Mouse (Mus musculus) lung, embryonic 16.5 days (tissue): Measurements from ENCODE around the gene Slc16a3. TPM values are rescaled to one million over a fixed set of nuclear protein-coding genes. Genes with fewer than 3 reads are reported as not detected.
A peak's percentile ranks its signal among the peaks of the same experiment; 100 is the strongest.

Experiments used
- ATAC-seq: fragments of 200-750 bp; cut with Nextera tagmentation; 2 replicates; pipeline ENCODE4 v1.8.0; 2017; ENCODE audit warnings: low read depth, mild to moderate bottlenecking, moderate library complexity
- H3K27ac ChIP-seq: fragments of 300-500 bp; sonication (generic); 2 replicates; pipeline ENCODE4 v1.5.1; 2014; ENCODE audit warnings: mild to moderate bottlenecking, control low read depth, low read length
- H3K27me3 ChIP-seq: fragments of 300-500 bp; sonication (generic); 2 replicates; pipeline ENCODE4 v1.6.1; 2014; ENCODE audit warnings: low read depth, low read length, mixed read lengths; ENCODE audit not compliant: control insufficient read depth, insufficient read depth
- H3K36me3 ChIP-seq: fragments of 300-500 bp; sonication (generic); 2 replicates; pipeline ENCODE4 v1.6.1; 2014; ENCODE audit warnings: low read length; ENCODE audit not compliant: control insufficient read depth, insufficient read depth
- H3K4me1 ChIP-seq: fragments of 300-500 bp; sonication (generic); replicated peaks from 2 replicates; pipeline ENCODE4 v1.6.1; 2014; ENCODE audit warnings: low read length, mixed read lengths; ENCODE audit not compliant: control insufficient read depth, insufficient read depth
- H3K4me2 ChIP-seq: fragments of 300-500 bp; sonication (generic); 2 replicates; pipeline ENCODE4 v1.6.1; 2014; ENCODE audit warnings: low read depth, low read length, control low read depth
- H3K4me3 ChIP-seq: fragments of 300-500 bp; sonication (generic); 2 replicates; pipeline ENCODE4 v1.5.1; 2014; ENCODE audit warnings: mild to moderate bottlenecking, low read length, control low read depth
- H3K9ac ChIP-seq: fragments of 300-500 bp; sonication (generic); 2 replicates; pipeline ENCODE4 v1.6.1; 2014; ENCODE audit warnings: low read length, control low read depth
- H3K9me3 ChIP-seq: fragments of 300-500 bp; sonication (generic); 2 replicates; pipeline ENCODE4 v1.6.1; 2016; ENCODE audit warnings: low read length; ENCODE audit not compliant: control insufficient read depth
- whole genome bisulfite sequencing: fragments of 180-500 bp; shearing (Covaris S2); extraction: QIAGEN DNeasy Blood & Tissue Kit; methylation state at CpG from one replicate; pipeline ENCODE4 v1.1.7; 2014; 5-methylcytosine and 5-hydroxymethylcytosine counted together
- polyA plus RNA-seq: library from polyadenylated mRNA; unstranded; fragments of >200 nt; fragmentation: Nextera tagmentation; extraction: Ambion mirVana; gene quantifications from 2 replicates; pipeline ENCODE4 v1.2.1, GENCODE M21; 2015

The Slc16a3 gene
- polyA plus RNA-seq, 1 experiment from 2014 or later = 62.5 TPM

DNA sequence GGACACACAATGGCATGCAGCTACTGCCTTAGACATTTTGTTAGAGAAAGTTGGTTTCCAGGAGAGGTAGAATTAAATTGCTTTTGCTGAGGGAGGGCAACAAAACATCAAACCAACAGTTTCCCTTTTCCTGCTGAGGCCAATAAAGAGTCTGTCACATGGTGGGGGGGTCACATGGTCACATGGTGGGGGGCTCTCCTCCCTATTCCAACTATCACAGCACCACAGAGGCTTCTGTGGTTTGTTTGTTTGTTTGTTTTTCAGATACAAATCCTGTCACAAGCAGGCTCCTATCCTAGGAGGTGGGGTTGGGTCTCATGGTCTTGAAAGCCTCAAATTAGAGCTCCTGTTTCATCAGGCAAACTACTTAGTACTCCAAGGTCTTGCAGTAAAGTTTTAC, 34.2 kb downstream of the Slc16a3 start:
- Histone ChIP-seq H3K27ac (no peak overlapping the region), H3K36me3 (peaks cover 41% of the 10 kb centered on the region), H3K9ac (no peak overlapping the region), H3K9me3 (no peaks in the 10 kb centered on the region), H3K4me3 (no peak overlapping the region), H3K27me3 (no peaks in the 10 kb centered on the region), H3K4me2 (no peak overlapping the region), H3K4me1 (no peaks in the 10 kb centered on the region; the same call in 1 of the 2 replicates)
- no peak for ATAC-seq

DNA sequence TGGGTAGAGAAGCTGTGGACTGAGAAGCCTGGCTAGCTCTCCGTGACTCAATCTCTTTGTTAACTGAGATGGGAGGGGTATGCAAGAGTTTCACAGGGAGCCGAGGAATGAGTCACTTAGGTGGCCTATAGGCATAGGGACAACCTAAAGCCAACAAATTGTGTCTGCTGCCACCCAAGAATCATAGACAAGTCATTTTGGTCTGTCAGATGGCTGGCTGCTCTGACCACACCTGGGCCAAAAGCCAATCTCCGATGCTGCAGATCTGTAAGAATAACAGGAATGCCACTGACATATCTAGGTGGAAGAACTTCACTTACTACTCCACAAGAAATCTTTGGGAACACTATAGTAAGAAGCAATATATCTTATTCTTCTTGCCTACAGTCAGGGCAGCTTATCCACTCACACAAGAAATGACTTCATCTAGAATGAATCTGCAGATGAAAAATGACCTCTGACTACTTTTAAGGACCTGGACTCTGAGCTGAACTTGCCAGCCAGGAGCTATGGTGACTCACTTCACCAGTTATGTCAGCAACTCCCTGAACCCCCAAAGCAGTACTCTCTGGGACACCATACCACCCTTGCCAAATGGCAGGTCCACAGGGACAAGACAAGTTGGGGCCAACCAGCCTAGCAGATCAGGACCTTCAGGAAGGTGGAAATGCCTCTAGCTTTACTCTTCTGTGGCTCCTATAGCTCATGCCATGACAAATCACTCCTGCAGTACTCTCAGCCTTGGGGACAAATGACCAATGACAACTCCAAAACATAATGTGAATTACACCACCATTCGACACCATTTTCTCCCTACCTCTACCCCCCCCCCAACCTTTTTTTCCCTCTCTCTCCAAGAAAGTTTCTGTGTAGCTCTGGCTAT, 36.4 kb downstream of the Slc16a3 start:
- H3K36me3 ChIP-seq = peaks cover 35% of the 10 kb centered on the region

GRCm38 (mm10) chr11:120987608-120988007, 39.3 kb downstream of the Slc16a3 start:
- no peak overlapping the region for H3K9ac ChIP-seq

More for the DNA sequence above, 36.4 kb downstream of the Slc16a3 start:
- no peak for ATAC-seq
- no peaks in the 10 kb centered on the region for H3K9me3 ChIP-seq
- no peak overlapping the region for H3K9ac ChIP-seq
- no peaks in the 10 kb centered on the region for H3K27me3 ChIP-seq
- no peak overlapping the region for H3K27ac ChIP-seq
- H3K4me3 ChIP-seq = no peak overlapping the region
- WGBS = 64% methylated on average over 4 of the region's 4 CpGs
- no peak overlapping the region for H3K4me2 ChIP-seq
- H3K4me1 ChIP-seq = peaks cover 17% of the 10 kb centered on the region

GRCm38 (mm10) chr11:120988410-120988809, 40.1 kb downstream of the Slc16a3 start:
- ATAC-seq = no peak
- Histone ChIP-seq H3K4me3 (no peak overlapping the region), H3K9ac (no peak overlapping the region)

More at GRCm38 (mm10) chr11:120987608-120988007, 39.3 kb downstream of the Slc16a3 start:
- peaks cover 29% of the 10 kb centered on the region for H3K4me1 ChIP-seq
- 77% methylated on average over 3 of the region's 3 CpGs for WGBS
- no peak overlapping the region for H3K27ac ChIP-seq
- no peaks in the 10 kb centered on the region for H3K27me3 ChIP-seq
- ATAC-seq = no peak
- peaks cover 18% of the 10 kb centered on the region for H3K36me3 ChIP-seq
- no peak overlapping the region for H3K4me2 ChIP-seq
- no peak overlapping the region for H3K4me3 ChIP-seq
- no peaks in the 10 kb centered on the region for H3K9me3 ChIP-seq

GRCm38 (mm10) chr11:120989523-120989922, 41.2 kb downstream of the Slc16a3 start:
- Histone ChIP-seq H3K36me3 (peaks cover 12% of the 10 kb centered on the region), H3K4me2 (peak overlapping the region; percentile 97), H3K4me1 (peaks cover 29% of the 10 kb centered on the region), H3K27ac (peak overlapping the region; percentile 96; the same call in 1 of the 2 replicates), H3K9me3 (no peaks in the 10 kb centered on the region), H3K27me3 (no peaks in the 10 kb centered on the region), H3K4me3 (peak overlapping the region; percentile 98), H3K9ac (peak overlapping the region; percentile 100)
- 12% methylated on average over 1 of the region's 1 CpGs for WGBS
- ATAC-seq = no peak

More at GRCm38 (mm10) chr11:120988410-120988809, 40.1 kb downstream of the Slc16a3 start:
- H3K9me3 ChIP-seq = no peaks in the 10 kb centered on the region
- H3K4me1 ChIP-seq = peaks cover 29% of the 10 kb centered on the region
- H3K4me2 ChIP-seq = peak overlapping the region; percentile 97
- no peaks in the 10 kb centered on the region for H3K27me3 ChIP-seq
- 66% methylated on average over 4 of the region's 4 CpGs for WGBS
- H3K36me3 ChIP-seq = peaks cover 12% of the 10 kb centered on the region
- H3K27ac ChIP-seq = no peak overlapping the region

GRCm38 (mm10) chr11:120990126-120990781, 42.0 kb downstream of the Slc16a3 start:
- no peaks in the 10 kb centered on the region for H3K9me3 ChIP-seq
- WGBS = 2% methylated on average over 30 of the region's 35 CpGs

DNA sequence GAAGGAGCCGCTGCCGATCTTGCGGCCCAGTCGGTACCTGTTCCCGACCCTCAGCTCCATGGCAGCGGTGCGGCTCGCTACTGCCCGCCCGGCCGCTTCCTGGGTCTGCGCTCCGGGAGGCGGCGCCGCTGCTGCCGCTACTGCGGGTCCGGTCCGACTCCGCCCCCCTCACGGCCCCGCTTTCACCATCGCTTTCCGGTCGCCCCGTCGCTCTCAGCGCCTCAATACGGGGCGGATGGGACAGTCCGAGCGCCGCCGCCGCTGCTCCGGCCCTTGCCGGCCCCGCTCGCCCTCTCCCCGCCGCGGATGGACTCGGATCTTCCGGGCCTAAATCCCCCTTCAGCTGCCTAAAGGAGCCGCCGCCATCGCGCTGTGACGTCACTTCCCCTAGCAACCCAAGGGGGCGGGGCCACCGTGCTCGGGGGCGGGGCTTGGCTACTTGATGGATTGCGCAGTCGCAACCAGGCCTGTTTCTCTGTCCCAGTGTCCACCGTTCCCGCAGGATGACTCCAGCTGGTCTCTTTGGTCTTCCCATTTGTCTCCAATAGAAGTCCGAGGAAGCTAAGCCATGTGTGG, 42.8 kb downstream of the Slc16a3 start, which contains the start of gene Csnk1d:
TSS of gene Csnk1d (minus strand) at position 380 of the 576 bp plus-strand sequence.
- Histone ChIP-seq H3K9ac (peak within 1 kb of the TSS; percentile 100), H3K4me2 (peak within 1 kb of the TSS; percentile 97), H3K4me3 (peak within 1 kb of the TSS; percentile 98), H3K27ac (peak within 1 kb of the TSS; percentile 96), H3K4me1 (peaks cover 29% of the 10 kb centered on the region), H3K27me3 (no peaks in the 10 kb centered on the region), H3K9me3 (no peaks in the 10 kb centered on the region), H3K36me3 (peaks cover 10% of the 10 kb centered on the region)
- WGBS = under 1% methylated on average over 58 of the region's 59 CpGs
- peak; percentile 93 for ATAC-seq

More at GRCm38 (mm10) chr11:120990126-120990781, 42.0 kb downstream of the Slc16a3 start:
- no peaks in the 10 kb centered on the region for H3K27me3 ChIP-seq
- H3K36me3 ChIP-seq = peaks cover 12% of the 10 kb centered on the region
- peaks cover 29% of the 10 kb centered on the region for H3K4me1 ChIP-seq
- peak overlapping the region; percentile 97 for H3K4me2 ChIP-seq
- peak overlapping the region; percentile 100 for H3K9ac ChIP-seq
- H3K4me3 ChIP-seq = peak overlapping the region; percentile 98
- ATAC-seq = peak; percentile 48
- H3K27ac ChIP-seq = peak overlapping the region; percentile 96

DNA sequence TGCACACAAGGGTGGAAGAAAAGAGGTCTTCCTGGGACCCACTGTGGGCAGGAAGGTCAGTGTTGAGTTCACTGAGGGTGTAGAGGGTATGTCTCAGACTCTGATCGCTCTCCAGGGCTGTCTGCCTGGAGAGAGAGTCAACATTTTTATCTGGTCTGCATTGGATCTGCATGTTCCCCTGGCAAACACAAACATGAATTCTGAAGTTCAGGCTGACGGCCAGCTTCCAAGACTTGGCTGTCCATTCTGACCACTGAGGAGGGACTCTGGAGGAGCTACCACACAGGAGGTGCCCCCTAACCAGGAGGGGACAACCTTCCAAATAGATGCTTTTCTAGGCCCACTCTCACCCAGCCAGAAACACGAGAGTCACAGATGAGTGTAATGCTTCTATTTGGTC, 43.5 kb downstream of the Slc16a3 start:
- 44% methylated on average over 3 of the region's 3 CpGs for WGBS
- peak overlapping the region; percentile 4 for H3K27ac ChIP-seq
- H3K36me3 ChIP-seq = peaks cover 4% of the 10 kb centered on the region
- H3K27me3 ChIP-seq = no peaks in the 10 kb centered on the region
- ATAC-seq = no peak; the same call in 1 of the 2 replicates
- no peaks in the 10 kb centered on the region for H3K9me3 ChIP-seq
- H3K4me3 ChIP-seq = peak overlapping the region; percentile 98
- peak overlapping the region; percentile 56 for H3K9ac ChIP-seq
- H3K4me2 ChIP-seq = peak overlapping the region; percentile 97
- H3K4me1 ChIP-seq = peaks cover 29% of the 10 kb centered on the region

DNA sequence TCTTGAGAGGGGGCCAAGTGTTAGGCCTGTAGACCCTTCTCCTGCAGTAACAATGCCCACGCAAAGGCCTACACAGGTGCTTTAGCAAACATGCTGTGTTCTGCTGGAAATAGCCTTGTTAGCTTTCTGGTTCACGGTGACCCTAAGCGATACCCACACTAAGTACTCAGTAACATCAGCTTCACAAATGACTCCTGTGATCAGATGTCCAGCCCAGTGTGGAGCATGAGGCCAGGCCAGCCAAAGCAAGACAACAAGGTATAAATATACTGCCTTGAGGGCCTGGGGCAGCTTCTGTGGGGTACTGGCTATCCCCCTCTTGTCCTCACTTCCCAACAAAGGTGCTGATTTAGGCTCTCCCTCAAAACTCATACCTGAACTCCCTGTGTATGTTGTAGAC, 44.8 kb downstream of the Slc16a3 start:
- Histone ChIP-seq H3K4me2 (no peak overlapping the region), H3K27me3 (no peaks in the 10 kb centered on the region), H3K4me3 (no peak overlapping the region), H3K36me3 (no peaks in the 10 kb centered on the region), H3K27ac (no peak overlapping the region), H3K9me3 (no peaks in the 10 kb centered on the region), H3K9ac (no peak overlapping the region), H3K4me1 (peaks cover 27% of the 10 kb centered on the region)
- 96% methylated on average over 3 of the region's 3 CpGs for WGBS
- ATAC-seq = no peak
